Mouse (Mus musculus) embryonic facial prominence, embryonic 14.5 days (tissue): ENCODE results near the gene Grk5. TPM values are rescaled to one million over a fixed set of nuclear protein-coding genes. Genes with fewer than 3 reads are reported as not detected.

ENCODE experiments used
- ATAC-seq: fragments of 200-750 bp; cut with Nextera tagmentation; 2 replicates; pipeline ENCODE4 v1.8.0; 2017; ENCODE audit warnings: low read depth, moderate number of reproducible peaks, moderate TSS enrichment
- DNase-seq: peaks from one replicate; pipeline ENCODE4 v3.0.0-alpha.2; 2015; ENCODE audit warnings: low spot score
- H3K27ac ChIP-seq: fragments of 300-500 bp; sonication (generic); replicated peaks from 2 replicates; pipeline ENCODE4 v1.5.1; 2014; ENCODE audit warnings: low read depth, mild to moderate bottlenecking, low read length, moderate library complexity
- H3K27me3 ChIP-seq: fragments of 300-500 bp; sonication (generic); replicated peaks from 2 replicates; pipeline ENCODE4 v1.6.1; 2014; ENCODE audit warnings: low read length; ENCODE audit not compliant: control insufficient read depth, insufficient read depth
- H3K36me3 ChIP-seq: fragments of 300-500 bp; sonication (generic); 2 replicates; pipeline ENCODE4 v1.6.1; 2014; ENCODE audit warnings: low read length, mixed read lengths; ENCODE audit not compliant: control insufficient read depth, insufficient read depth
- H3K4me1 ChIP-seq: fragments of 300-500 bp; sonication (generic); 2 replicates; pipeline ENCODE4 v1.6.1; 2014; ENCODE audit warnings: antibody characterized with exemption, low read length; ENCODE audit not compliant: control insufficient read depth, insufficient read depth
- H3K4me2 ChIP-seq: fragments of 300-500 bp; sonication (generic); 2 replicates; pipeline ENCODE4 v1.6.1; 2014; ENCODE audit warnings: low read depth, mild to moderate bottlenecking, low read length, moderate library complexity, mixed read lengths
- H3K4me3 ChIP-seq: fragments of 300-500 bp; sonication (generic); 2 replicates; pipeline ENCODE4 v1.5.1; 2014; ENCODE audit warnings: low read depth, mild to moderate bottlenecking, low read length
- H3K9ac ChIP-seq: fragments of 300-500 bp; sonication (generic); 2 replicates; pipeline ENCODE4 v1.6.1; 2014; ENCODE audit warnings: low read depth, mild to moderate bottlenecking, low read length, moderate library complexity, mixed read lengths
- H3K9me3 ChIP-seq: fragments of 300-500 bp; sonication (generic); 2 replicates; pipeline ENCODE4 v1.6.1; 2016; ENCODE audit warnings: low read length; ENCODE audit not compliant: control insufficient read depth
- WGBS: fragments of 180-500 bp; shearing (Covaris S2); extraction: QIAGEN DNeasy Blood & Tissue Kit; methylation state at CpG from one replicate; pipeline ENCODE4 v1.1.7; 2014; 5-methylcytosine and 5-hydroxymethylcytosine counted together
- polyA plus RNA-seq: library from polyadenylated mRNA; unstranded; fragments of >200 nt; fragmentation: Nextera tagmentation; extraction: Ambion mirVana; gene quantifications from 2 replicates; pipeline ENCODE4 v1.2.1, GENCODE M21; 2014

The Grk5 gene
- polyA plus RNA-seq, 1 experiment from 2014 or later: 2.8 TPM

GRCm38 (mm10) chr19:60972281-60973015, 82.9 kb downstream of the Grk5 start:
- Histone ChIP-seq H3K9ac (no peak overlapping the region), H3K4me2 (no peak overlapping the region), H3K4me3 (no peak overlapping the region), H3K27ac (no peak overlapping the region), H3K27me3 (no peaks in the 10 kb centered on the region), H3K4me1 (no peaks in the 10 kb centered on the region), H3K36me3 (no peaks in the 10 kb centered on the region), H3K9me3 (no peaks in the 10 kb centered on the region)
- DNase-seq (no peak), ATAC-seq (no peak)
- WGBS: 73% methylated on average over 1 of the region's 1 CpGs

- no peak overlapping the region for H3K4me2 ChIP-seq
- H3K9ac ChIP-seq: no peak overlapping the region
- no peaks in the 10 kb centered on the region for H3K36me3 ChIP-seq
- no peaks in the 10 kb centered on the region for H3K9me3 ChIP-seq
- no peaks in the 10 kb centered on the region for H3K4me1 ChIP-seq
- H3K27me3 ChIP-seq: no peaks in the 10 kb centered on the region
- ATAC-seq (no peak), DNase-seq (no peak)
- H3K4me3 ChIP-seq: no peak overlapping the region
- no peak overlapping the region for H3K27ac ChIP-seq
- WGBS: 95% methylated on average over 2 of the region's 2 CpGs
Measured at GRCm38 (mm10) chr19:60973508-60973907, 84.0 kb downstream of the Grk5 start.

- Histone ChIP-seq H3K4me3 (no peak overlapping the region), H3K4me1 (no peaks in the 10 kb centered on the region), H3K9ac (no peak overlapping the region), H3K36me3 (no peaks in the 10 kb centered on the region), H3K4me2 (no peak overlapping the region), H3K9me3 (no peaks in the 10 kb centered on the region), H3K27ac (no peak overlapping the region), H3K27me3 (no peaks in the 10 kb centered on the region)
- no peak for DNase-seq
- no peak for ATAC-seq
- WGBS: 100% methylated on average over 1 of the region's 1 CpGs
Measured at GRCm38 (mm10) chr19:60979581-60979980, 90.0 kb downstream of the Grk5 start.

- Histone ChIP-seq H3K27ac (no peak overlapping the region), H3K4me1 (no peaks in the 10 kb centered on the region), H3K9ac (no peak overlapping the region), H3K4me2 (no peak overlapping the region), H3K9me3 (no peaks in the 10 kb centered on the region), H3K4me3 (no peak overlapping the region), H3K36me3 (no peaks in the 10 kb centered on the region), H3K27me3 (no peaks in the 10 kb centered on the region)
- DNase-seq (no peak), ATAC-seq (no peak)
- WGBS: 82% methylated on average over 5 of the region's 5 CpGs
Measured at GRCm38 (mm10) chr19:60981391-60981790, 91.8 kb downstream of the Grk5 start.

GRCm38 (mm10) chr19:60981894-60982293, 92.3 kb downstream of the Grk5 start:
- no peak for ATAC-seq
- H3K4me3 ChIP-seq: no peak overlapping the region
- H3K27me3 ChIP-seq: no peaks in the 10 kb centered on the region
- 80% methylated on average over 2 of the region's 2 CpGs for WGBS
- H3K9me3 ChIP-seq: no peaks in the 10 kb centered on the region
- DNase-seq: no peak
- no peaks in the 10 kb centered on the region for H3K36me3 ChIP-seq
- H3K4me2 ChIP-seq: no peak overlapping the region
- H3K4me1 ChIP-seq: no peaks in the 10 kb centered on the region
- H3K27ac ChIP-seq: no peak overlapping the region
- H3K9ac ChIP-seq: no peak overlapping the region

GRCm38 (mm10) chr19:60989766-60990165, 100.2 kb downstream of the Grk5 start:
- Histone ChIP-seq H3K4me3 (no peak overlapping the region), H3K27me3 (no peaks in the 10 kb centered on the region), H3K36me3 (no peaks in the 10 kb centered on the region), H3K4me1 (no peaks in the 10 kb centered on the region), H3K9ac (no peak overlapping the region), H3K9me3 (no peaks in the 10 kb centered on the region), H3K4me2 (no peak overlapping the region), H3K27ac (no peak overlapping the region)
- 90% methylated on average over 5 of the region's 5 CpGs for WGBS
- DNase-seq: no peak
- no peak for ATAC-seq

- Histone ChIP-seq H3K27me3 (no peaks in the 10 kb centered on the region), H3K27ac (no peak overlapping the region), H3K36me3 (no peaks in the 10 kb centered on the region), H3K4me2 (no peak overlapping the region), H3K4me1 (no peaks in the 10 kb centered on the region), H3K9ac (no peak overlapping the region), H3K9me3 (no peaks in the 10 kb centered on the region), H3K4me3 (no peak overlapping the region)
- ATAC-seq (no peak), DNase-seq (no peak)
- WGBS: 67% methylated on average over 3 of the region's 3 CpGs
Measured at GRCm38 (mm10) chr19:60994214-60994613, 104.7 kb downstream of the Grk5 start.

- H3K4me2 ChIP-seq: no peak overlapping the region
- H3K4me1 ChIP-seq: no peaks in the 10 kb centered on the region
- ATAC-seq: no peak
- H3K36me3 ChIP-seq: no peaks in the 10 kb centered on the region
- DNase-seq: no peak
- H3K9me3 ChIP-seq: no peaks in the 10 kb centered on the region
- H3K4me3 ChIP-seq: no peak overlapping the region
- no peak overlapping the region for H3K9ac ChIP-seq
- 74% methylated on average over 2 of the region's 2 CpGs for whole genome bisulfite sequencing
- no peak overlapping the region for H3K27ac ChIP-seq
- no peaks in the 10 kb centered on the region for H3K27me3 ChIP-seq
Measured at GRCm38 (mm10) chr19:60994845-60995244, 105.3 kb downstream of the Grk5 start.

- Histone ChIP-seq H3K9me3 (no peaks in the 10 kb centered on the region), H3K27ac (no peak overlapping the region), H3K4me2 (no peak overlapping the region), H3K9ac (no peak overlapping the region), H3K4me3 (no peak overlapping the region), H3K36me3 (no peaks in the 10 kb centered on the region), H3K27me3 (no peaks in the 10 kb centered on the region), H3K4me1 (no peaks in the 10 kb centered on the region)
- 81% methylated on average over 4 of the region's 4 CpGs for WGBS
- DNase-seq: no peak
- ATAC-seq: no peak; the same call in 1 of the 2 replicates
Measured at GRCm38 (mm10) chr19:60997784-60998183, 108.2 kb downstream of the Grk5 start.
